Mouse (Mus musculus) telencephalon, adult 2 months (tissue): Measurements from ENCODE around the gene Capn1.

Experiments
- DNase-seq: peaks from one replicate; pipeline ENCODE4 v3.0.0-alpha.2; 2011; ENCODE audit warnings: low read depth, low spot score

The Capn1 gene

GRCm38 (mm10) chr19:5990033-5990432 lies 25.7 kb downstream of the Capn1 start:
- DNase-seq: no peak

GRCm38 (mm10) chr19:5989585-5989984 lies 26.1 kb downstream of the Capn1 start:
- no peak for DNase-seq

GRCm38 (mm10) chr19:5988815-5989452 lies 26.8 kb downstream of the Capn1 start:
- DNase-seq: no peak

- no peak for DNase-seq
Observed at GRCm38 (mm10) chr19:5988027-5988814, 27.5 kb downstream of the Capn1 start.

- DNase-seq: no peak
Observed at GRCm38 (mm10) chr19:5986043-5986442, 29.7 kb downstream of the Capn1 start, which contains the start of gene Slc22a20. TSS of gene Slc22a20 (minus strand) at chr19:5986143.

- DNase-seq: no peak
Observed at GRCm38 (mm10) chr19:5980477-5980876, 35.2 kb downstream of the Capn1 start.

GRCm38 (mm10) chr19:5977717-5978116 lies 38.0 kb downstream of the Capn1 start:
- no peak for DNase-seq

GRCm38 (mm10) chr19:5975676-5976075 lies 40.0 kb downstream of the Capn1 start:
- DNase-seq: no peak

GRCm38 (mm10) chr19:5975112-5975511 lies 40.6 kb downstream of the Capn1 start:
- DNase-seq: no peak

- no peak for DNase-seq
Observed at GRCm38 (mm10) chr19:5967664-5968063, 48.0 kb downstream of the Capn1 start.

- no peak for DNase-seq
Observed at GRCm38 (mm10) chr19:5966786-5967185, 48.9 kb downstream of the Capn1 start.

GRCm38 (mm10) chr19:5965910-5966309 lies 49.8 kb downstream of the Capn1 start:
- no peak for DNase-seq

- peak; percentile 50 for DNase-seq
Observed at GRCm38 (mm10) chr19:5965280-5965679, 50.4 kb downstream of the Capn1 start.

GRCm38 (mm10) chr19:5964804-5965203 lies 50.9 kb downstream of the Capn1 start:
- DNase-seq: no peak

GRCm38 (mm10) chr19:5963883-5964562 lies 51.7 kb downstream of the Capn1 start, which contains the start of gene Pola2:
TSS of gene Pola2 (minus strand) at chr19:5964202.
- peak; percentile 56 for DNase-seq

GRCm38 (mm10) chr19:5962651-5963050 lies 53.0 kb downstream of the Capn1 start:
- no peak for DNase-seq

- no peak for DNase-seq
Observed at GRCm38 (mm10) chr19:5957371-5957770, 58.3 kb downstream of the Capn1 start.

GRCm38 (mm10) chr19:5956685-5957084 lies 59.0 kb downstream of the Capn1 start:
- peak; percentile 48 for DNase-seq

GRCm38 (mm10) chr19:5955704-5956670 lies 59.7 kb downstream of the Capn1 start:
- DNase-seq: no peak

- no peak for DNase-seq
Observed at GRCm38 (mm10) chr19:5954936-5955335, 60.8 kb downstream of the Capn1 start.

GRCm38 (mm10) chr19:5954031-5954710 lies 61.5 kb downstream of the Capn1 start:
- no peak for DNase-seq
